Mouse (Mus musculus) midbrain, embryonic 12.5 days (tissue): ENCODE results near the gene Kif2a. TPM values are rescaled to one million over a fixed set of nuclear protein-coding genes. Genes with fewer than 3 reads are reported as not detected.

ENCODE experiments used
- ATAC-seq: fragments of 200-750 bp; cut with Nextera tagmentation; 2 replicates; pipeline ENCODE4 v1.8.0; 2017; ENCODE audit warnings: low read depth, moderate TSS enrichment, moderate library complexity; ENCODE audit not compliant: low FRiP score
- H3K27ac ChIP-seq: fragments of 300-500 bp; sonication (generic); replicated peaks from 2 replicates; pipeline ENCODE4 v1.5.1; 2016; ENCODE audit warnings: mild to moderate bottlenecking
- H3K27me3 ChIP-seq: fragments of 300-500 bp; sonication (generic); 2 replicates; pipeline ENCODE4 v1.6.1; 2016; ENCODE audit warnings: mild to moderate bottlenecking
- H3K36me3 ChIP-seq: fragments of 300-500 bp; sonication (generic); 2 replicates; pipeline ENCODE4 v1.6.1; 2016
- H3K4me1 ChIP-seq: fragments of 300-500 bp; sonication (generic); 2 replicates; pipeline ENCODE4 v1.6.1; 2016
- H3K4me2 ChIP-seq: fragments of 300-500 bp; sonication (generic); replicated peaks from 2 replicates; pipeline ENCODE4 v1.6.1; 2016; ENCODE audit warnings: mild to moderate bottlenecking, moderate library complexity
- H3K4me3 ChIP-seq: fragments of 300-500 bp; sonication (generic); 2 replicates; pipeline ENCODE4 v1.5.1; 2016; ENCODE audit warnings: mild to moderate bottlenecking
- H3K9ac ChIP-seq: fragments of 300-500 bp; sonication (generic); replicated peaks from 2 replicates; pipeline ENCODE4 v1.6.1; 2016; ENCODE audit warnings: mild to moderate bottlenecking, moderate library complexity
- H3K9me3 ChIP-seq: fragments of 300-500 bp; sonication (generic); 2 replicates; pipeline ENCODE4 v1.6.1; 2016; ENCODE audit warnings: mild to moderate bottlenecking
- WGBS: fragments of 180-500 bp; shearing (Covaris S2); methylation state at CpG from one replicate; pipeline ENCODE4 v1.1.7; 2016; 5-methylcytosine and 5-hydroxymethylcytosine counted together
- polyA plus RNA-seq: library from polyadenylated mRNA; unstranded; fragments of >200 nt; fragmentation: Nextera tagmentation; extraction: Ambion mirVana; gene quantifications from 2 replicates; pipeline ENCODE4 v1.2.1, GENCODE M21; 2016

The Kif2a gene
- polyA plus RNA-seq, 1 experiment from 2014 or later = 27.7 TPM

GRCm38 (mm10) chr13:107039493-107039892, 17.6 kb upstream of the Kif2a start:
- no peak overlapping the region for H3K27ac ChIP-seq
- no peak overlapping the region for H3K9ac ChIP-seq
- no peaks in the 10 kb centered on the region for H3K27me3 ChIP-seq
- 85% methylated on average over 4 of the region's 4 CpGs for WGBS
- no peaks in the 10 kb centered on the region for H3K36me3 ChIP-seq
- no peaks in the 10 kb centered on the region for H3K4me1 ChIP-seq
- no peaks in the 10 kb centered on the region for H3K9me3 ChIP-seq
- no peak overlapping the region for H3K4me2 ChIP-seq
- no peak overlapping the region for H3K4me3 ChIP-seq
- ATAC-seq = no peak

- no peak for ATAC-seq
- Histone ChIP-seq H3K27me3 (no peaks in the 10 kb centered on the region), H3K4me3 (no peak overlapping the region), H3K27ac (no peak overlapping the region), H3K4me1 (no peaks in the 10 kb centered on the region), H3K4me2 (no peak overlapping the region), H3K36me3 (no peaks in the 10 kb centered on the region), H3K9me3 (no peaks in the 10 kb centered on the region), H3K9ac (no peak overlapping the region)
- 90% methylated on average over 2 of the region's 2 CpGs for WGBS
These were observed 16.4 kb upstream of the Kif2a start for GRCm38 (mm10) chr13:107038346-107038745.

- Histone ChIP-seq H3K4me2 (no peak overlapping the region), H3K27me3 (no peaks in the 10 kb centered on the region), H3K27ac (no peak overlapping the region), H3K4me3 (no peak overlapping the region), H3K9ac (no peak overlapping the region), H3K4me1 (no peaks in the 10 kb centered on the region), H3K9me3 (no peaks in the 10 kb centered on the region), H3K36me3 (no peaks in the 10 kb centered on the region)
- no peak for ATAC-seq
- WGBS = 86% methylated on average over 3 of the region's 3 CpGs
These were observed 13.7 kb upstream of the Kif2a start for GRCm38 (mm10) chr13:107035511-107036113.

GRCm38 (mm10) chr13:107035078-107035477, 13.2 kb upstream of the Kif2a start:
- ATAC-seq = no peak
- no peaks in the 10 kb centered on the region for H3K9me3 ChIP-seq
- H3K36me3 ChIP-seq = no peaks in the 10 kb centered on the region
- H3K4me3 ChIP-seq = no peak overlapping the region
- no peak overlapping the region for H3K27ac ChIP-seq
- H3K4me2 ChIP-seq = no peak overlapping the region
- 91% methylated on average over 4 of the region's 4 CpGs for WGBS
- no peaks in the 10 kb centered on the region for H3K4me1 ChIP-seq
- H3K9ac ChIP-seq = no peak overlapping the region
- H3K27me3 ChIP-seq = no peaks in the 10 kb centered on the region

- no peak for ATAC-seq
- Histone ChIP-seq H3K4me2 (no peak overlapping the region), H3K4me1 (no peaks in the 10 kb centered on the region), H3K36me3 (no peaks in the 10 kb centered on the region), H3K9me3 (no peaks in the 10 kb centered on the region), H3K27me3 (no peaks in the 10 kb centered on the region), H3K9ac (no peak overlapping the region), H3K27ac (no peak overlapping the region), H3K4me3 (no peak overlapping the region)
- WGBS = 74% methylated on average over 1 of the region's 1 CpGs
These were observed 12.3 kb upstream of the Kif2a start for GRCm38 (mm10) chr13:107034028-107034920.

- no peaks in the 10 kb centered on the region for H3K9me3 ChIP-seq
- ATAC-seq = no peak
- no peak overlapping the region for H3K4me3 ChIP-seq
- H3K4me2 ChIP-seq = no peak overlapping the region
- no peaks in the 10 kb centered on the region for H3K4me1 ChIP-seq
- no peaks in the 10 kb centered on the region for H3K27me3 ChIP-seq
- no peaks in the 10 kb centered on the region for H3K36me3 ChIP-seq
- no peak overlapping the region for H3K27ac ChIP-seq
- H3K9ac ChIP-seq = no peak overlapping the region
These were observed 9.3 kb upstream of the Kif2a start for GRCm38 (mm10) chr13:107031228-107031627.

GRCm38 (mm10) chr13:107027218-107027617, 5.3 kb upstream of the Kif2a start:
- H3K27ac ChIP-seq = no peak overlapping the region
- H3K4me2 ChIP-seq = no peak overlapping the region
- H3K4me3 ChIP-seq = no peak overlapping the region
- no peak overlapping the region for H3K9ac ChIP-seq
- H3K36me3 ChIP-seq = no peaks in the 10 kb centered on the region
- ATAC-seq = no peak
- no peaks in the 10 kb centered on the region for H3K9me3 ChIP-seq
- WGBS = 96% methylated on average over 4 of the region's 4 CpGs
- peaks cover 4% of the 10 kb centered on the region for H3K4me1 ChIP-seq
- no peaks in the 10 kb centered on the region for H3K27me3 ChIP-seq

GRCm38 (mm10) chr13:107025663-107026062, 3.7 kb upstream of the Kif2a start:
- ATAC-seq = no peak
- H3K9me3 ChIP-seq = no peaks in the 10 kb centered on the region
- H3K9ac ChIP-seq = no peak overlapping the region
- H3K4me3 ChIP-seq = no peak overlapping the region
- 79% methylated on average over 3 of the region's 3 CpGs for WGBS
- H3K4me1 ChIP-seq = peaks cover 4% of the 10 kb centered on the region
- H3K4me2 ChIP-seq = no peak overlapping the region
- H3K27me3 ChIP-seq = no peaks in the 10 kb centered on the region
- no peaks in the 10 kb centered on the region for H3K36me3 ChIP-seq
- no peak overlapping the region for H3K27ac ChIP-seq

- peaks cover 12% of the 10 kb centered on the region for H3K4me1 ChIP-seq
- H3K9me3 ChIP-seq = no peaks in the 10 kb centered on the region
- H3K36me3 ChIP-seq = no peaks in the 10 kb centered on the region
- ATAC-seq = peak; percentile 94
- peak overlapping the region; percentile 67 for H3K4me2 ChIP-seq
- no peaks in the 10 kb centered on the region for H3K27me3 ChIP-seq
- 2% methylated on average over 50 of the region's 97 CpGs for WGBS
- H3K27ac ChIP-seq = peak overlapping the region; percentile 98
- peak overlapping the region; percentile 84 for H3K9ac ChIP-seq
- H3K4me3 ChIP-seq = peak overlapping the region; percentile 94
These were observed 593 bp upstream of the Kif2a start for GRCm38 (mm10) chr13:107022266-107023171.

GRCm38 (mm10) chr13:107019443-107019842, 2.5 kb downstream of the Kif2a start:
- Histone ChIP-seq H3K36me3 (peaks cover 7% of the 10 kb centered on the region; the same call in 1 of the 2 replicates), H3K4me1 (peaks cover 12% of the 10 kb centered on the region), H3K27me3 (no peaks in the 10 kb centered on the region), H3K27ac (no peak overlapping the region), H3K4me3 (no peak overlapping the region), H3K4me2 (0 out of 2 replicates have a peak overlapping the region, but pooled peaks have one; percentile 1), H3K9me3 (no peaks in the 10 kb centered on the region), H3K9ac (no peak overlapping the region)
- ATAC-seq = no peak
- WGBS = 87% methylated on average over 2 of the region's 2 CpGs

GRCm38 (mm10) chr13:107013926-107014325, 8.0 kb downstream of the Kif2a start:
- Histone ChIP-seq H3K36me3 (peaks cover 7% of the 10 kb centered on the region; the same call in 1 of the 2 replicates), H3K4me1 (peaks cover 20% of the 10 kb centered on the region; the same call in 1 of the 2 replicates), H3K9me3 (no peaks in the 10 kb centered on the region), H3K27ac (no peak overlapping the region), H3K27me3 (no peaks in the 10 kb centered on the region), H3K4me3 (no peak overlapping the region), H3K4me2 (no peak overlapping the region), H3K9ac (no peak overlapping the region)
- 65% methylated on average over 2 of the region's 2 CpGs for WGBS
- ATAC-seq = no peak
